Mouse (Mus musculus) liver, embryonic 12.5 days (tissue): Measurements from ENCODE around the gene Grb14. TPM values are rescaled to one million over a fixed set of nuclear protein-coding genes. Genes with fewer than 3 reads are reported as not detected.

Experiments used
- ATAC-seq: fragments of 200-750 bp; cut with Nextera tagmentation; 2 replicates; pipeline ENCODE4 v1.8.0; 2017; ENCODE audit warnings: moderate number of reproducible peaks, mild to moderate bottlenecking, moderate library complexity
- H3K27ac ChIP-seq: fragments of 300-500 bp; sonication (generic); 2 replicates; pipeline ENCODE4 v1.5.1; 2016; ENCODE audit warnings: mild to moderate bottlenecking
- H3K27me3 ChIP-seq: fragments of 300-500 bp; sonication (generic); replicated peaks from 2 replicates; pipeline ENCODE4 v1.6.1; 2016; ENCODE audit warnings: mild to moderate bottlenecking, moderate library complexity
- H3K36me3 ChIP-seq: fragments of 300-500 bp; sonication (generic); 2 replicates; pipeline ENCODE4 v1.6.1; 2016; ENCODE audit warnings: mild to moderate bottlenecking, moderate library complexity
- H3K4me1 ChIP-seq: fragments of 300-500 bp; sonication (generic); 2 replicates; pipeline ENCODE4 v1.6.1; 2016
- H3K4me2 ChIP-seq: fragments of 300-500 bp; sonication (generic); 2 replicates; pipeline ENCODE4 v1.6.1; 2016; ENCODE audit warnings: mild to moderate bottlenecking, moderate library complexity
- H3K4me3 ChIP-seq: fragments of 300-500 bp; sonication (generic); 2 replicates; pipeline ENCODE4 v1.5.1; 2016; ENCODE audit warnings: mild to moderate bottlenecking, moderate library complexity
- H3K9ac ChIP-seq: fragments of 300-500 bp; sonication (generic); 2 replicates; pipeline ENCODE4 v1.6.1; 2016; ENCODE audit warnings: mild to moderate bottlenecking, moderate library complexity
- H3K9me3 ChIP-seq: fragments of 300-500 bp; sonication (generic); replicated peaks from 2 replicates; pipeline ENCODE4 v1.6.1; 2016; ENCODE audit warnings: mild to moderate bottlenecking, moderate library complexity
- WGBS: fragments of 180-500 bp; shearing (Covaris S2); methylation state at CpG from one replicate; pipeline ENCODE4 v1.1.7; 2016; ENCODE audit not compliant: insufficient replicate concordance; 5-methylcytosine and 5-hydroxymethylcytosine counted together
- polyA plus RNA-seq: library from polyadenylated mRNA; unstranded; fragments of >200 nt; fragmentation: Nextera tagmentation; extraction: Ambion mirVana; gene quantifications from 2 replicates; pipeline ENCODE4 v1.2.1, GENCODE M21; 2016

The Grb14 gene
- polyA plus RNA-seq, 1 experiment from 2014 or later: 7.1 TPM

- H3K4me1 ChIP-seq: no peaks in the 10 kb centered on the region
- H3K9ac ChIP-seq: no peak overlapping the region
- 65% methylated on average over 3 of the region's 3 CpGs for WGBS
- no peaks in the 10 kb centered on the region for H3K36me3 ChIP-seq
- no peaks in the 10 kb centered on the region for H3K9me3 ChIP-seq
- no peaks in the 10 kb centered on the region for H3K27me3 ChIP-seq
- no peak overlapping the region for H3K4me3 ChIP-seq
- H3K27ac ChIP-seq: no peak overlapping the region
- no peak overlapping the region for H3K4me2 ChIP-seq
- no peak for ATAC-seq
These were observed 77.3 kb downstream of the Grb14 start for GRCm38 (mm10) chr2:64947484-64947883.

DNA sequence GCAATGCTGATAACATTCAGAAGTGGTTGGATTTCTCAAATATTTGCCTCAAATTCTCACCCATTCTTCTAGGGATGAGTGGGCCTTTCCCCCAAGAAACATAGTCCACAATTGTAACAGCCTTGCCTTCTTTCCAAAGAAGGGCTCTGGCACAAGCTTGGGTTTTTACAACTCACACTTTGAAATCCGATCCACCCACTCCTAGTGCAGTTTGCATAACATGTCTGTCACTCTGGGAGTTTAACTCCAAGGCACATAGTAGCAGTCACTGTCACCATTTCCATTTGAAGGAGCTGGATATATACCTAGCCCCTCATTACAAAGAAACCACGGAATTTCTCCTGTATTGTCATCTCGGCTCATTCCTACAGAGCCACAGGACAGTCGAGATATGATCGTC, 103.9 kb downstream of the Grb14 start:
- Histone ChIP-seq H3K27ac (no peak overlapping the region), H3K9ac (no peak overlapping the region), H3K4me2 (no peak overlapping the region), H3K36me3 (no peaks in the 10 kb centered on the region), H3K27me3 (no peaks in the 10 kb centered on the region), H3K9me3 (no peaks in the 10 kb centered on the region), H3K4me1 (no peaks in the 10 kb centered on the region), H3K4me3 (no peak overlapping the region)
- WGBS: 55% methylated on average over 5 of the region's 5 CpGs
- ATAC-seq: no peak

GRCm38 (mm10) chr2:64915448-64915847, 109.3 kb downstream of the Grb14 start:
- ATAC-seq: no peak
- no peaks in the 10 kb centered on the region for H3K27me3 ChIP-seq
- no peaks in the 10 kb centered on the region for H3K36me3 ChIP-seq
- H3K9me3 ChIP-seq: no peaks in the 10 kb centered on the region
- no peak overlapping the region for H3K4me3 ChIP-seq
- no peak overlapping the region for H3K9ac ChIP-seq
- 51% methylated on average over 6 of the region's 6 CpGs for WGBS
- no peak overlapping the region for H3K27ac ChIP-seq
- H3K4me2 ChIP-seq: no peak overlapping the region
- H3K4me1 ChIP-seq: no peaks in the 10 kb centered on the region

GRCm38 (mm10) chr2:64904877-64905276, 119.9 kb downstream of the Grb14 start:
- H3K36me3 ChIP-seq: no peaks in the 10 kb centered on the region
- no peak overlapping the region for H3K9ac ChIP-seq
- no peaks in the 10 kb centered on the region for H3K27me3 ChIP-seq
- no peak overlapping the region for H3K4me2 ChIP-seq
- no peak overlapping the region for H3K27ac ChIP-seq
- WGBS: 71% methylated on average over 5 of the region's 5 CpGs
- no peaks in the 10 kb centered on the region for H3K4me1 ChIP-seq
- H3K4me3 ChIP-seq: no peak overlapping the region
- ATAC-seq: no peak
- H3K9me3 ChIP-seq: no peaks in the 10 kb centered on the region

DNA sequence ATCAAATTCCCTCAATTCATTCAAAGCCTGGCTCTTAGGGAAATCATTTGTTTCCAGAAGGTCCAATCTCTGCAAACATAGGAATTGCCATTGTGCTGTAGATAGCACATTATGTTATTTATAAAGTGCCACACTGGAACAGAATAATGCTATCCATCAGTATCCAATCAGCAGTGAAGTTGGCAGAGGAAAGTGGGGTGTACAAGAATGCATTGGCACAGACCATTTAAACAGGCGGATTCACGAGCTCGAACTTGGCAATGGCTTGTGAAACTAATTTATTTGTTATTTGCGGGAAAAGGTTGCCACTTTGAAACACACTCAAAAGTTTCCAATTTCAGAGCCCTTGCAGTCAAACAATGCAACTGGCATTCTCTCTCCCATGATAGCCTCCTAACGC, 126.9 kb downstream of the Grb14 start:
- WGBS: 65% methylated on average over 5 of the region's 5 CpGs
- Histone ChIP-seq H3K4me1 (no peaks in the 10 kb centered on the region), H3K9me3 (no peaks in the 10 kb centered on the region), H3K36me3 (no peaks in the 10 kb centered on the region), H3K4me3 (no peak overlapping the region), H3K4me2 (no peak overlapping the region), H3K27me3 (no peaks in the 10 kb centered on the region), H3K9ac (no peak overlapping the region), H3K27ac (no peak overlapping the region)
- no peak for ATAC-seq

DNA sequence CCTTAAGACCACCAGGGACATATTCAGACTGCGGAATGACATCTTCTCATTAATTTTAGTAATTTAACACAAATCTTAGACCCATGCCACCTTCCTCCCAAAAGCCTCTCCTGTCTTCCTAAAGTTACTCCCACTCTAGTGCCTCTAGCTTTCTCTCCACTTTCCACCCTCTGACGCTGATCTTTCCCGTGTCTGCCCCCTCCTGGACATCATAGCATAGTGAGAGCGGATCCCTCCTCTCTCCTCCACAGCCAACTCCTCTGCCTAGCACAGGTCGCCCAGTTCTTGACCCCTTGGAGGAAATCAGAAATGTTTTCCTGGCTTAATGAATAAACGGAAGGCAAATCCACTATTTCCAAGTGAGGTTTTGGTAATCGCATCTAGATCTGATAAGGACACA, 131.6 kb downstream of the Grb14 start:
- no peak overlapping the region for H3K4me3 ChIP-seq
- H3K4me2 ChIP-seq: no peak overlapping the region
- 54% methylated on average over 7 of the region's 7 CpGs for WGBS
- H3K4me1 ChIP-seq: no peaks in the 10 kb centered on the region
- no peaks in the 10 kb centered on the region for H3K36me3 ChIP-seq
- no peak for ATAC-seq
- H3K27me3 ChIP-seq: no peaks in the 10 kb centered on the region
- no peak overlapping the region for H3K9ac ChIP-seq
- no peak overlapping the region for H3K27ac ChIP-seq
- H3K9me3 ChIP-seq: no peaks in the 10 kb centered on the region

DNA sequence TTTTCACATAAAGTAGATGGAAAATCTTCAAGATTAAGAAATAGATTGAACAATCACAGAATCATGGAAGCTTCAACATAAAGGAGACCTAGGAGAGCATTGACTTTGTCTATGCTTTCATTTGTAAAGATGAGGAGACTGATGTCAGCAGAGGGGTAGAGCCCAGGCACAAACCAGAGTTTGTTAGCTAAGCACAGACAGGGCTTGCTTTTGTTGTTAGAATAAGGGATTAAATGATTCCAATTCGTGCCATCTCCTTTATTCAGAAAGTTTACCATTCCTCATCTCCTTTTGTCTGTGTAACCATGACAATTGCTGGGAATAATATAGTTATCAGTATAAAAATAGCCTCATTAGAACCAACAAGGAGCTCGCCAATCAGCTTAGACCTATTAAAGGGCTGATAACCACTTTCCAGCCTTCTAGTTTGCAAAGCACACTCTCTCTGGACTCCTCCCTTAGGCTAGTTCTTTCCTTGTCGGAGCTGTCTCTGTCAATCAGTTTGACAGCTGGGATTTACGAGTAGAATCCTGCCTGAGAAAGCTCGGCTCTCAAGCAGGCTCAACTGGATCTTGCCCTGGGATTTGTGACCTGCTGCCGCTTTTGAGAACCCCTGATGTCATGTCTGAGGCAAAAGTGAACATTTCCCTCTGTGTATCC, 137.6 kb downstream of the Grb14 start:
- H3K4me2 ChIP-seq: no peak overlapping the region
- no peaks in the 10 kb centered on the region for H3K27me3 ChIP-seq
- H3K27ac ChIP-seq: no peak overlapping the region
- ATAC-seq: no peak
- H3K9ac ChIP-seq: no peak overlapping the region
- H3K4me1 ChIP-seq: no peaks in the 10 kb centered on the region
- no peaks in the 10 kb centered on the region for H3K36me3 ChIP-seq
- no peak overlapping the region for H3K4me3 ChIP-seq
- no peaks in the 10 kb centered on the region for H3K9me3 ChIP-seq
- WGBS: 34% methylated on average over 6 of the region's 6 CpGs

GRCm38 (mm10) chr2:64885696-64886095, 139.1 kb downstream of the Grb14 start:
- ATAC-seq: no peak
- Histone ChIP-seq H3K9ac (no peak overlapping the region), H3K4me3 (no peak overlapping the region), H3K27me3 (no peaks in the 10 kb centered on the region), H3K36me3 (no peaks in the 10 kb centered on the region), H3K4me1 (no peaks in the 10 kb centered on the region), H3K4me2 (no peak overlapping the region), H3K9me3 (no peaks in the 10 kb centered on the region), H3K27ac (no peak overlapping the region)
- WGBS: 67% methylated on average over 5 of the region's 5 CpGs

DNA sequence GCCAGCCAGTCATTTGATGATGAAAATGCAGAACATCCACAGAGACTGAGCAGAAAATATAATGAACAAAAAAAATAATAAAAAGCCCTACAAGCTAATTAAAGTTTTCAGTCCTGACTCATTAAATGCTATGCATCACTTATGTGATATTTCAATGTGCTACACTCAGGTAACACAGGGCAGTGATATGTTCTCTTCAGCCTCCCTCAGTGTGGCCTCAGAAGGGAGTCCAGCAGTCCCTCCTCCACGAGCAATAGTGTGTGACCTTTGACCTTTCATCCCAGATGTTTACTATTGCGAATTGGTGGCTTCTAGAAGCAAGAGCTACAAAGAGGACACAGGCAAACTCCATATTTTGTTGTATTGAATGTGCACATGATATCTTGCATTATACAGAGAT, 146.5 kb downstream of the Grb14 start:
- WGBS: 40% methylated on average over 2 of the region's 2 CpGs
- Histone ChIP-seq H3K27ac (no peak overlapping the region), H3K4me2 (no peak overlapping the region)

More for the DNA sequence above, 146.5 kb downstream of the Grb14 start:
- H3K4me1 ChIP-seq: no peaks in the 10 kb centered on the region
- no peak for ATAC-seq
- no peak overlapping the region for H3K4me3 ChIP-seq
- H3K36me3 ChIP-seq: no peaks in the 10 kb centered on the region
- no peaks in the 10 kb centered on the region for H3K27me3 ChIP-seq
- no peak overlapping the region for H3K9ac ChIP-seq
- H3K9me3 ChIP-seq: no peaks in the 10 kb centered on the region

Other genes starting within 250 kb of the Grb14 start
- gene Cobll1, start 214.4 kb upstream of the Grb14 start, polyA plus RNA-seq: 4.3 and 4.4 TPM in 2 replicates